Mouse (Mus musculus) thymus, postnatal 0 days (tissue): ENCODE measurements at regions not wholly inside any gene's neighbourhood (a gene's known extent, or its start where the extent isn't known, plus 50 kb on each side); places are given as distances from the start of the nearest gene placed in this dataset.

Experiments used
- DNase-seq: peaks from one replicate; pipeline ENCODE4 v3.0.0-alpha.2; 2015; ENCODE audit warnings: low spot score

GRCm38 (mm10) chr10:37079535-37079934, 59.2 kb downstream of the Marcks start:
- no peak for DNase-seq

GRCm38 (mm10) chr10:37078439-37078838, 60.3 kb downstream of the Marcks start:
- no peak for DNase-seq

- DNase-seq: no peak
Observed at GRCm38 (mm10) chr10:37077741-37078140, 61.0 kb downstream of the Marcks start.

GRCm38 (mm10) chr10:37072834-37073233, 65.9 kb downstream of the Marcks start:
- DNase-seq: peak; percentile 68

- DNase-seq: no peak
Observed at GRCm38 (mm10) chr10:37072061-37072460, 66.7 kb downstream of the Marcks start.

GRCm38 (mm10) chr10:37071420-37071819, 67.3 kb downstream of the Marcks start:
- no peak for DNase-seq
